Mouse (Mus musculus) heart, embryonic 12.5 days (tissue): ENCODE measurements around the gene Harbi1. TPM values are rescaled to one million over a fixed set of nuclear protein-coding genes. Genes with fewer than 3 reads are reported as not detected.
A peak's percentile ranks its signal among the peaks of the same experiment; 100 is the strongest.
"Not testable (repeated sequence)": the region's sequence is repeated elsewhere in the genome, so short reads cannot be mapped to it uniquely, and the experiment has no call there.

Source experiments
- ATAC-seq: fragments of 200-750 bp; cut with Nextera tagmentation; 2 replicates; pipeline ENCODE4 v1.8.0; 2017; ENCODE audit warnings: moderate TSS enrichment, moderate library complexity; ENCODE audit not compliant: insufficient number of reproducible peaks, low FRiP score
- H3K27ac ChIP-seq: fragments of 300-500 bp; sonication (generic); 2 replicates; pipeline ENCODE4 v1.5.1; 2016; ENCODE audit warnings: mild to moderate bottlenecking, moderate library complexity; ENCODE audit not compliant: poor library complexity, severe bottlenecking
- H3K27me3 ChIP-seq: fragments of 300-500 bp; sonication (generic); replicated peaks from 2 replicates; pipeline ENCODE4 v1.6.1; 2016; ENCODE audit warnings: mild to moderate bottlenecking, moderate library complexity
- H3K36me3 ChIP-seq: fragments of 300-500 bp; sonication (generic); 2 replicates; pipeline ENCODE4 v1.6.1; 2016; ENCODE audit warnings: mild to moderate bottlenecking, moderate library complexity
- H3K4me1 ChIP-seq: fragments of 300-500 bp; sonication (generic); replicated peaks from 2 replicates; pipeline ENCODE4 v1.6.1; 2016; ENCODE audit warnings: mild to moderate bottlenecking
- H3K4me2 ChIP-seq: fragments of 300-500 bp; sonication (generic); 2 replicates; pipeline ENCODE4 v1.6.1; 2016; ENCODE audit warnings: mild to moderate bottlenecking, moderate library complexity
- H3K4me3 ChIP-seq: fragments of 300-500 bp; sonication (generic); 2 replicates; pipeline ENCODE4 v1.5.1; 2016; ENCODE audit warnings: mild to moderate bottlenecking
- H3K9ac ChIP-seq: fragments of 300-500 bp; sonication (generic); 2 replicates; pipeline ENCODE4 v1.6.1; 2016; ENCODE audit warnings: mild to moderate bottlenecking, moderate library complexity
- H3K9me3 ChIP-seq: fragments of 300-500 bp; sonication (generic); replicated peaks from 2 replicates; pipeline ENCODE4 v1.6.1; 2016; ENCODE audit warnings: mild to moderate bottlenecking, moderate library complexity
- WGBS: fragments of 180-500 bp; shearing (Covaris S2); methylation state at CpG from one replicate; pipeline ENCODE4 v1.1.7; 2016; 5-methylcytosine and 5-hydroxymethylcytosine counted together
- polyA plus RNA-seq: library from polyadenylated mRNA; unstranded; fragments of >200 nt; fragmentation: Nextera tagmentation; extraction: Ambion mirVana; gene quantifications from 2 replicates; pipeline ENCODE4 v1.2.1, GENCODE M21; 2016

Gene Harbi1
- polyA plus RNA-seq, 1 experiment from 2014 or later: 12.2 TPM

- no peak overlapping the region for H3K9ac ChIP-seq
- H3K27ac ChIP-seq: no peak overlapping the region
- peaks cover 10% of the 10 kb centered on the region; the same call in 1 of the 2 replicates for H3K36me3 ChIP-seq
- H3K4me2 ChIP-seq: no peak overlapping the region
- peaks cover 6% of the 10 kb centered on the region for H3K4me1 ChIP-seq
- no peak overlapping the region for H3K4me3 ChIP-seq
- no peaks in the 10 kb centered on the region for H3K9me3 ChIP-seq
- no peaks in the 10 kb centered on the region for H3K27me3 ChIP-seq
- WGBS: 85% methylated on average over 1 of the region's 1 CpGs
- ATAC-seq: no peak
These were observed 4.3 kb downstream of the Harbi1 start for GRCm38 (mm10) chr2:91714921-91715320.

GRCm38 (mm10) chr2:91718276-91718675, 7.6 kb downstream of the Harbi1 start:
- peaks cover 24% of the 10 kb centered on the region for H3K36me3 ChIP-seq
- no peaks in the 10 kb centered on the region for H3K4me1 ChIP-seq
- no peak for ATAC-seq
- no peaks in the 10 kb centered on the region for H3K9me3 ChIP-seq
- H3K27ac ChIP-seq: no peak overlapping the region
- no peak overlapping the region for H3K4me2 ChIP-seq
- no peaks in the 10 kb centered on the region for H3K27me3 ChIP-seq
- no peak overlapping the region for H3K4me3 ChIP-seq
- no peak overlapping the region for H3K9ac ChIP-seq
- WGBS: 79% methylated on average over 6 of the region's 6 CpGs

GRCm38 (mm10) chr2:91723382-91723781, 12.7 kb downstream of the Harbi1 start:
- WGBS: 63% methylated on average over 4 of the region's 4 CpGs

GRCm38 (mm10) chr2:91723951-91724350, 13.3 kb downstream of the Harbi1 start:
- no peak for ATAC-seq
- Histone ChIP-seq H3K4me3 (no peak overlapping the region), H3K36me3 (peaks cover 22% of the 10 kb centered on the region), H3K27ac (no peak overlapping the region), H3K9ac (no peak overlapping the region), H3K4me1 (no peaks in the 10 kb centered on the region), H3K27me3 (0 out of 2 replicates have a peak, but pooled peaks cover 4% of the 10 kb centered on the region), H3K4me2 (no peak overlapping the region), H3K9me3 (no peaks in the 10 kb centered on the region)

More at GRCm38 (mm10) chr2:91723382-91723781, 12.7 kb downstream of the Harbi1 start:
- no peak overlapping the region for H3K9ac ChIP-seq
- no peaks in the 10 kb centered on the region for H3K4me1 ChIP-seq
- H3K9me3 ChIP-seq: no peaks in the 10 kb centered on the region
- no peak for ATAC-seq
- H3K27ac ChIP-seq: no peak overlapping the region
- 0 out of 2 replicates have a peak, but pooled peaks cover 4% of the 10 kb centered on the region for H3K27me3 ChIP-seq
- no peak overlapping the region for H3K4me2 ChIP-seq
- H3K36me3 ChIP-seq: peaks cover 22% of the 10 kb centered on the region
- no peak overlapping the region for H3K4me3 ChIP-seq

GRCm38 (mm10) chr2:91724716-91725115, 14.1 kb downstream of the Harbi1 start:
- 57% methylated on average over 2 of the region's 2 CpGs for WGBS
- 0 out of 2 replicates have a peak, but pooled peaks cover 4% of the 10 kb centered on the region for H3K27me3 ChIP-seq

GRCm38 (mm10) chr2:91725476-91725875, 14.8 kb downstream of the Harbi1 start:
- WGBS: 34% methylated on average over 4 of the region's 4 CpGs
- H3K9me3 ChIP-seq, H3K4me2 ChIP-seq, H3K4me3 ChIP-seq, ATAC-seq, H3K4me1 ChIP-seq, H3K27me3 ChIP-seq, H3K9ac ChIP-seq, H3K27ac ChIP-seq, H3K36me3 ChIP-seq: not testable (repeated sequence)

More at GRCm38 (mm10) chr2:91724716-91725115, 14.1 kb downstream of the Harbi1 start:
- Histone ChIP-seq H3K27ac (no peak overlapping the region), H3K36me3 (peaks cover 16% of the 10 kb centered on the region), H3K4me1 (no peaks in the 10 kb centered on the region), H3K4me3 (no peak overlapping the region), H3K4me2 (no peak overlapping the region), H3K9ac (no peak overlapping the region), H3K9me3 (no peaks in the 10 kb centered on the region)
- no peak for ATAC-seq

- ATAC-seq: no peak
- no peaks in the 10 kb centered on the region for H3K4me1 ChIP-seq
- H3K27ac ChIP-seq: no peak overlapping the region
- H3K27me3 ChIP-seq: 0 out of 2 replicates have a peak, but pooled peaks cover 4% of the 10 kb centered on the region
- no peaks in the 10 kb centered on the region for H3K36me3 ChIP-seq
- H3K4me2 ChIP-seq: no peak overlapping the region
- H3K9ac ChIP-seq: no peak overlapping the region
- 84% methylated on average over 3 of the region's 3 CpGs for WGBS
- H3K4me3 ChIP-seq: no peak overlapping the region
- H3K9me3 ChIP-seq: no peaks in the 10 kb centered on the region
These were observed 16.4 kb downstream of the Harbi1 start for GRCm38 (mm10) chr2:91727011-91727410.

GRCm38 (mm10) chr2:91729571-91729970, 18.9 kb downstream of the Harbi1 start:
- Histone ChIP-seq H3K36me3 (peaks cover 3% of the 10 kb centered on the region; the same call in 1 of the 2 replicates), H3K27ac (no peak overlapping the region), H3K4me3 (peak overlapping the region; percentile 81), H3K4me1 (no peaks in the 10 kb centered on the region), H3K9ac (peak overlapping the region; percentile 83), H3K4me2 (peak overlapping the region; percentile 83), H3K27me3 (0 out of 2 replicates have a peak, but pooled peaks cover 4% of the 10 kb centered on the region), H3K9me3 (no peaks in the 10 kb centered on the region)
- ATAC-seq: no peak
- 24% methylated on average over 4 of the region's 4 CpGs for WGBS

GRCm38 (mm10) chr2:91729971-91730821, 19.5 kb downstream of the Harbi1 start, which contains the start of gene Ambra1:
TSS of gene Ambra1 (plus strand) at chr2:91730134.
- Histone ChIP-seq H3K36me3 (peaks cover 3% of the 10 kb centered on the region; the same call in 1 of the 2 replicates), H3K27me3 (0 out of 2 replicates have a peak, but pooled peaks cover 4% of the 10 kb centered on the region), H3K9ac (peak within 1 kb of the TSS; percentile 83), H3K4me2 (peak within 1 kb of the TSS; percentile 83), H3K4me1 (no peaks in the 10 kb centered on the region), H3K4me3 (peak within 1 kb of the TSS; percentile 81), H3K27ac (peak within 1 kb of the TSS; percentile 90), H3K9me3 (no peaks in the 10 kb centered on the region)
- WGBS: under 1% methylated on average over 66 of the region's 68 CpGs
- ATAC-seq: peak; percentile 84

- no peaks in the 10 kb centered on the region for H3K27me3 ChIP-seq
- 87% methylated on average over 5 of the region's 5 CpGs for WGBS
- H3K9me3 ChIP-seq: no peaks in the 10 kb centered on the region
- H3K4me2 ChIP-seq: no peak overlapping the region
- ATAC-seq: no peak
- H3K9ac ChIP-seq: no peak overlapping the region
- peaks cover 3% of the 10 kb centered on the region; the same call in 1 of the 2 replicates for H3K36me3 ChIP-seq
- H3K4me3 ChIP-seq: no peak overlapping the region
- H3K4me1 ChIP-seq: 0 out of 2 replicates have a peak, but pooled peaks cover 7% of the 10 kb centered on the region
- no peak overlapping the region for H3K27ac ChIP-seq
These were observed 24.6 kb downstream of the Harbi1 start for GRCm38 (mm10) chr2:91735221-91735620.

GRCm38 (mm10) chr2:91739586-91739985, 28.9 kb downstream of the Harbi1 start:
- no peaks in the 10 kb centered on the region for H3K27me3 ChIP-seq
- H3K4me1 ChIP-seq: 0 out of 2 replicates have a peak, but pooled peaks cover 7% of the 10 kb centered on the region
- WGBS: 98% methylated on average over 1 of the region's 1 CpGs
- no peaks in the 10 kb centered on the region for H3K9me3 ChIP-seq
- ATAC-seq: no peak
- H3K27ac ChIP-seq: no peak overlapping the region
- no peak overlapping the region for H3K4me3 ChIP-seq
- H3K36me3 ChIP-seq: no peaks in the 10 kb centered on the region
- no peak overlapping the region for H3K9ac ChIP-seq
- no peak overlapping the region for H3K4me2 ChIP-seq
